Mouse (Mus musculus): ENCODE measurements around the gene Gria2.

Gria2 gene

DNA sequence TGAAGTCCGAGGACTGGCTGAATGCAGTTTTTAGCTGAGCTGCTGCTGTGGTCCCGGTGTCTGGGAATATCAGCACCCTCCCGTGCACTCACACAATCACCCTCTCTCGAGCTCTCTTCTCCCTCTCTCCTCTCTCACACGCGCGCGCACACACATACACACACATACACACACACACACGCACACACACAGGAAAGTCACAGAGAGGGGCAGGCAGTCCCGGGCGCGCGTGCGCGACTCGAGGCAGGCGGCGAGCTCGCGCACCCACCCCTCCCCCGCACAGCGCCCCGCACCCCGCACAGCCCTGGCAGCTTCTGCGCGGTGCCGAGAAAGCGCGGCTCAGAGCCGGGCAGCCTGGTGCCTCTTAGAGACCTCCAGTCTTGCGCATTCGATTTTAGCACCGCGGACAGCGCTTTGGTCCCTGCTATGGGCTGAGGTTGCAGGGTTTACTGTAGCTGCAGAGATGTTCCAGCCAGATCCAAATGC is at the start of gene Gria2:
TSS of gene Gria2 (minus strand) at position 240 of the 486 bp plus-strand sequence.
- DNase-seq (ENCODE audit: extremely low spot score) = peak; percentile 82

DNA sequence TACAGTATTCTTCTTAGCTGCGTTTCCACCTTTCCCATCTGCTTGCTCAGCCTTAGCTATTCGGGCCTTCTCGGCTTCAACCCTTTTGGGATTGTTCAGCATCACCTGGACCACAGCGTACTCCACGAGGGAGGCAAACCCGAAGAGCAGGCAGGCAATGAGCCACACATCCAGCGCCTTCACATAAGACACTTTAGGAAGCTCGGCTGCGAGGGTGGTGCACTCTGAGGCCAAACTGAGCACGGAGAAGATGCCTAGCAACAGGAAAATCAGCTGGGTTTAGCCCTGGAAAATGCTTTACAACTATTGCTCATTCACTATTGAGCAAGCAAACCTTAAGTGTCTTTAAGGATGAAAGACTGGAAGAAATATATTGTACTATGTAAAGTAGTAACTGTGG is 48.3 kb upstream of the Gria2 start:
- no peak for DNase-seq (ENCODE audit: extremely low spot score)

DNA sequence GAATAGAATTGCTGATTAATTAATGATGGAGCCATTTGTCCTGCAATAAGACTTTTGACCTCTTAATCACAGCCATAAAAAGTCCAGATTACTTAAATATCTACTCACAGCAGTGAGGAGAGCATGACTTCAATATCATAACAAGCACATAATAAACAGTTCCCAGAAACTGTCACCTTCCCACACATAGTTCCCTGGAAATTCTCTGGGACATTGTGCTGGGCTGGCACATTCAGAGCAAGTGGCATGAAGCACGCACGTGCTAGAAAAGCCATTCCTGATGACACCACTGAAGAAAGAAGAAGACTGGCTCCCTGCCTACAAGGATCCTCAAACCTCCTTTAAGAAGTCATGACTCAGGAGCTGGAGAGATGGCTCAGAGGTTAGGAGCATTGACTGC is 43.0 kb upstream of the Gria2 start:
- DNase-seq (ENCODE audit: extremely low spot score) = no peak

DNA sequence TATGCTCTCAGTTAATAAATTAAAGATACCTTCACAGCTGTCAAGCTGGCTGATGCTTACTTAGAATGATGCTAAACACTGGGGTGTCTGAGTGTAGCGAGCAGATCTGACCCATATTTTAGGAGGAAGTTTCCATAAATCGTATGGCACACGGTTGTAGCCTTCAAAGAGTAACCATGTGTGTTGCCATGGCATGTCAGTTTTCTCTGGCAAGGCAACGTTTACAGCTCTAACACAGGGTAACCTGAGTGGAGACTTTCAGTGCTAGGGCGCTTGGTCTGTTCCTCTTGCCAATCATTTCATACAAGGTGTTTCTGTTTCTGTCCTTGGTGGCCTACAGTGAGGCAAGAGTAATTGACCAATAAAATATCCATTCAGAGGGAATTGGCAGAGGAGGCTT is 37.2 kb upstream of the Gria2 start:
- DNase-seq (ENCODE audit: extremely low spot score) = no peak

DNA sequence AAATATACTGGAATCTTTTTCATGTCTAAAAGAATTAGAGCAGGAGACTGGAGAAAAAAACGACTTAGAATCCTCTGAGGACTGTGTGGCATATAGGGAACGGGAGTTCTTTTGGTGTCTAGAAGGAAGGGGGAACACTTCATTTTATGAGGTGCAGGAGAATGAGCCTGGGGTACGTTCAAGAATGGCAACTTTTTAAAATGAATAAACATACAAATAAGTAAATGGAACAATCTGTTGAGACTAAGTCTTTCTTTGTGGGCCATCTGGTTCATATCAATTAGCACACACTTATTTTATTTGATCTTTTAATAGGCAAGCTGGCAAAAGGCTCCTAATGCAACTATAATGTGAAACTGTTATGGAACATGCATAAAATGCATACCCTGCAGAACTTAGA is 34.9 kb upstream of the Gria2 start:
- DNase-seq (ENCODE audit: extremely low spot score) = no peak

DNA sequence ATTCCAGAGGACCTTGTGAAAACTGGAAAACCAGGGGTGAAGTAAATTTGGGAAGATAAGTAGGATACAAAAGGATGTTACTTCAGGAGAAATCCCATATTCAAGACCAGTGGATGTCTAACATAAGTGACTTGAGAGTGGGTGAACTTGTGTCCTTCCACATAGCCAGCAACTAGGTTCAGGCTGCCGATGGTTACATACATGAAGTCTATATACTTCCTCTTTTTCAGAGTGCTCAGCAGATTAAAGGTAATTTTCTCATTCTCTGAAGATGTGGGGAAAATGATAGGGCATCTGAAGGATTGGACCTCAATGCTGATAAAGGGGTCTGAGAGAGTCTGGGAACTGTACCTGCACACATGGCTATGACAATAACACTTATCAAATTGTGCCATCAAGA is 21.3 kb upstream of the Gria2 start:
- no peak for DNase-seq (ENCODE audit: extremely low spot score)

DNA sequence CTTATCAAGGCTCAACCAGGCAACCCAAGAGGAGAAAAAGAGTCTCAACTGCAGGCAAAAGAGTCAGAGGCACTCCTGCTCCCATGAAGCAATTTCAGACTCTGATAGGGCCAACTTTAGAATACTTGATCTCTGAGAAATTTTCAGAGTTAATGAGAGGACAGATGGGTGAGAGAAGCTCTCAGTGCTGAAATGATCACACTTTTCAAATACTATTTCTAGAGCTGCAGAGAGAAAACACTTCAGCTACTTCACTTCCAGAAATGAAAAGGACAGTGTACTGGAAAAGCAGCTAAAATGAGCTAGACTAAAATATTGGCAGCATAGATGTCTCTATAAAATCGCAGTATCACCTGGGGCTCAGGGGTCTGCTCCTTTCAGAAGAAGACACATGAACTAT is 16.0 kb upstream of the Gria2 start:
- no peak for DNase-seq (ENCODE audit: extremely low spot score)

DNA sequence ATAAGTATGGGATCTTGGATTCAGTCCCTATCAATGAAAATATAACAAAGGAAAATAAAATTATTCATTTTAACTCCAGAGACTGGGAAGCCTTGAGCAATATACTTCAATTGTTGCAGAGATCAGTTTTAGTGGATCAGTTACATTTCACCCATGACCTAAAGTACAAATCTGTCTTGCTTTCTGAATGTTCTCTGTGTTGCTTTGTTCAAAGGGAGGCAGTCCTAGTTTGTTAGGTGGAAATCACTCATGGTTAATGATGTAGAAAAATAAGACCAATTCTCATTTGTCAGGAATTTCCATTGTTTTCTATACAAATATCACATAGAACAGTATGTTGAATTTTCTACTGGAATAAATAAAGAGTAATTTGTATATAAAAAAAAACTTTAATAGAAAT is 11.1 kb upstream of the Gria2 start:
- DNase-seq (ENCODE audit: extremely low spot score) = no peak

DNA sequence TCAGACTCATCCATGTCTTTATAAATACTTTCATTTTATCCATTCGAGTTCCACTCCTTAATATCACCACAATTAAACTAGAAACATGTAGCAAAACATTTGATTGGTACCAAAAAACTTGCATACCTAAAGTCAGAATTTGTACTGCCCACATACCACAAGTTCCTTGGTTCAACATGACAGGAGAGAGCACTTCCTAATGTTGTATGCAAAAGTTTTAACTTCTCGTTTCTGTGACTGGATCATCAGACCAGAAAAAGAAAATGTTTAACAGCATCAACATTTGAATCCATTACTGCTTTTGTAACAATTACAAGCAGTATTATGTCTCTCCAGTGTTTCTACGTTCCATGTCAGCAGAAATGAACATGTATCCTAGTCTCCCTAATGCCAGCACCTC is 9.6 kb upstream of the Gria2 start:
- DNase-seq (ENCODE audit: extremely low spot score) = no peak

DNA sequence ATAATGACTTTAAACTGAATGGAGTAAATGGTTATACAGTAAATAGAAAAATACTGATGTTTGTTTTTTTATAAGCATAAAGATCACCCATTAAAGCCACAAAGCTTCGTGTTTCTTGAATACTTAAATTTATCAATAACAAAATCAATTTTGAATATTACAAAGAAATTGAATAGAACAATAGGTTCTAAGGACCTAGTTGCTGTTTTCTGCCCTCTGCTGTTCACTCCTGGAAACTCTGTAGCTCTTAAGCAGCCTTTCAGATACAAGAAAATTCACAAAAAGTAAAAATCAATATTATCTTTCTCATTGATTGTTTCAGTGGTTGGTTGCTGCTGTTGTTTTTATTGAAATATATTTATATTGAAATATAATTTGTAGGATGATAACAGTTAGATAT is 2.7 kb upstream of the Gria2 start:
- DNase-seq (ENCODE audit: extremely low spot score) = no peak

DNA sequence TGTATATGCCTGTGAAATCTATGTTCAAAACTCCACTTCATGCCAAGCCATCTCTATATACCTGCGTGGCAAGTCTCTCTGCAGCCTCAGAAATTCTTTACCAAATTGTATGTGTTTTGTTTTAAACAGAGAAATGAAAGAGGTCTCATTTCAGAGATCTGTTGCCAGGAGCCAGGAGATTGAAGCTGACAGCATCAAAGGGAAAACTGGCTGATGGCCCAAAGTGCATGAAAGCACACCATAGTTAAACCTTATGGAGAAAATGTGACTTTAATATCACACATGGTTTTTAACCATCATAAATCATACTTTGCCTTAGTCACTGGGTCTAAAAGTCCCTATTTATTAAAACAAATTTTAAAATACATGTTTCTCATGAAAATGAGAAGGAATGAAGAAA is 1.2 kb upstream of the Gria2 start:
- DNase-seq (ENCODE audit: extremely low spot score) = no peak

DNA sequence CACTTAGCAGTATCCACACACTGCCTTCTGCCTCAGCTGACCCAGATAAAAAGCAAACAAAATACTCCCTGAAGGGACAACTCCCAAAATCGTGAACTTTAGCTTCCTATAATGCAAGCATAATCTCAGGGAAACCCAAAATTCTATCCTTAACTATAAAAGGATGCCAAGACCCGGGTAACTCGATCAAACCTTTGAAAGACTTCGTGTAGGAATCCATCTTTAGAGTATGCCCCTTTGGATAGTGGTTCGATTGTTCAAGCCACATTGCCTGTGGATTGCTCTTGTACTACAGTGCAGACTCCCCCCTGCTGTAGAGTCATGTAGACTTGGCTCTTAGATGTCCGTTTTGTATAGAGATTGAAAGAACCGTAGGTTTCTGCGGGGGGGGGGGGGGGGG is 576 bp upstream of the Gria2 start:
- no peak for DNase-seq (ENCODE audit: extremely low spot score)

DNA sequence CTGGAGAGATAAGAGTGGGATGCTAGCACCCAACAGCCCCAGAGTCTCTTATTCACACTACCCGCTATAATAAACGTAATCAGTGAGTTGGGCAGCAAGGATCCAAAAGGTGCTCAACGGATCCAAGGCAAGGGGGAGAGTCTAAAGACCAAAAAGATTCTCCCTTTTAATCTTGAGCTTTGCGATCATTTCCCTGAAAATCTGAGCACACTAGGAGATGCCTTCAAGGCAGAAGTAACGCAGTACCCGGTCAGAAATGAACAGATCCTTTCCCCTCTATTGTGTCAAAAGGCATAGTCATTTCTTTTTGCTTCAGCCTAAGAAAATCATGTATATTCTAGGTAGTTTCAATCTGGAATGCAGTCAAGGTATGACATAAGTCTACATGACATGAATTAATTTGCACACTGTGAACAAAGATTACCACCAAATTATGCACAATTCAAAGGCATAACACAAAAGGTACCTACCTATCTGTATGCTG is 766 bp downstream of the Gria2 start:
- no peak for DNase-seq (ENCODE audit: extremely low spot score)

DNA sequence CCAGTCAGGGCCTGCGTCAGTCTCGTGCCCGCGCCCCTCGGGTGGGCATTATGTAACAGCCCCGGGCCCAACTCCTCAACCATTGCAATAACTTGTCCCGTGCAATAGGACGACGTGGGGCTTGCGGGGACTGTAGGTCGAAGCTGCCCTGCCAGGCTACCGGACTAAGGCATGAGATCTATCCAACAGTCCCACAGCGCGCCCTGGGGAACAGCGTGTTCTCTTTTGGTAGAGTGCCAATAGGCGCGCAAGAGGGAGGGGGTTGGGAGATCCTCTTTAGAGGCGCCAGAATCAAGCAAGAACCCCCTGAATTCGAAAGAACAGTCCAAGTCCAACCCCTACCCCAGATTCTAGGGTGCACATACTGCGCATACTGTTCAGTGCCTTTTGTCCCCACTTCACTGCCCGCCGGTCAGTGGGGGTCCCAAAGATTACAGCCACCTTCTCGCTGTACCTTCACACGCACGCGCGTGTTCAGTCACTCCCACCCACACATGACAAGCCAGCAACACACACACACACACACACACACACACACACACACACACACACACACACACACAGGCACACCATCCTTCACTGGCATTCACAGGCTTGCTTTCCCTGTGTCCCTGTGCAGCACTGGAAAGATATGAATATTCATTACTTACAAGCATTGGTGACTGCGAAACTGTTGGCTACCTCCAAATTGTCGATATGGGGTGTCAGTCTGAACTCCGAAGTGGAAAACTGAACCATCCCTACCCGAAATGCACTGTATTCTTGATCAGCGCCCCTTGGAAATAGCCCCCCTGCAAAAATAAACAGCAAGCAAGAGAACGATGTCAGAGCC is 1.4 kb downstream of the Gria2 start:
- no peak for DNase-seq (ENCODE audit: extremely low spot score)

DNA sequence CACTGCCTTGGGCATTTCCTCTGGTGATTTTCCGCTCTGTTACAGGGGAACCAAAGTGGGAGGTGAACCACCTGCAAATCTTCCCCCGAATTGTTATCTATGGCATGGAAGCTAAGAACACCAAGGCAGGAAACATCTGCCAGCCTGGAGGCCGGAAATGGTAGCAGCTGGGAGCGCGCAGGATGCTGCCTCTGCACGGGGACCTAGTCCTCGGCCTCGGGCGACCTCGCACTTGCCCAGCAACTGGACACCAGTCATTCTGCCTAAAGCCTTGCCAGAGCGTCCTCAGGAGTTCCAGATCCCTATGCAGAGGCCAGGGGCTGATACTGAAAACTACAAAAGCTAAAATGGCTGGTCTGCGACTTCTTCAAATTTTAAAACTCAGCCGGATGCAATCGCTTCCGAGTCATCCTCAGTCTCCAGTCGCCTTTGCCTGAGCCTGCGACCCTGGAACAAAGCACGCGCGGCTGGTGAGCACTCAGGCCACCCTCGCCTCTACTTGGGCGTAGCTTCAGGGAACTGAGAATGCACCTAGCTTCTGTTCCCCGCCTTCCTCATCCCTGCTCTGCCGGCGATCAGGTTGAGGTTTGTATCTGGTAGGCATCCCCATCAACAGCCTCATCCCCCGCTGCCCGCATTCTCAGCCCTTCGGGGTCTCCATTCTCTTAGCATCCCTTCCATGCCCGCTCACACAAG is 2.2 kb downstream of the Gria2 start:
- peak; percentile 53 for DNase-seq (ENCODE audit: extremely low spot score)

DNA sequence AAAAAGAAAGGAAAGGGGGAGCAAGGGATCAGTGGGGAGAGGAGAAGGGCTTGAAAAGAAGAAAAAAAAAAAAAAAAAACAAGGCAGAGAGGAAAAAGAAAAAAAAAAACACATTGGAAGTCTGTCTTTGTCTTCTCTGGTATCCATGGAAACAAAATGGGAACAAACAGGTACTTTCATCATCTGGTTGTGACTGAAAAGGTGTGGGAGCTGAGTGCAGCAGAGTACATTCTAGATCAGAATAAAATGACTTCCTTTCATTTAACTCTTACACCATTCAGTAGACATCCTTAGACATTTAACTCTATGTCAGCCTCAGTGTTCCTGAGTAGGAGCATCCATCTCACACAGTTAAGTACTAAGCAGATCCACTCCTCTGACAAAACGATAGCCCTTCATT is 4.7 kb downstream of the Gria2 start:
- no peak for DNase-seq (ENCODE audit: extremely low spot score)

DNA sequence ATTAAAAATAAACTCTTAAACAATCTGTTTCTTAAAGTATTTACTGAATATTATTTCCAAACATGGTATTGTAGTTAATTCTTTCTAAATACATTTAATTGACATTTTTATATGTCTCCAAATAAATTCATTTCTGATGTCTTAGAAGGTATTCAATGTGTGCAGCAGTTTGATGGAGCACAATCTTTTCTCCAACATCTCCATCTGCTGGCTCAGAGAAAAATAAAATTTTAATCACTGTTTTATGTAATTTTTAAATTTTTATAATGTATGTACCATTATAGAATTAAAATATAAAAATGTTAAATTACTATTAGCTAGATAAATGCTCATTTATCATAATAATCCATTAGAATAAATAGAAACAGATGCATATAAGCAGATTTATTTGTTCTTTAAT is 5.9 kb downstream of the Gria2 start:
- DNase-seq (ENCODE audit: extremely low spot score) = no peak

DNA sequence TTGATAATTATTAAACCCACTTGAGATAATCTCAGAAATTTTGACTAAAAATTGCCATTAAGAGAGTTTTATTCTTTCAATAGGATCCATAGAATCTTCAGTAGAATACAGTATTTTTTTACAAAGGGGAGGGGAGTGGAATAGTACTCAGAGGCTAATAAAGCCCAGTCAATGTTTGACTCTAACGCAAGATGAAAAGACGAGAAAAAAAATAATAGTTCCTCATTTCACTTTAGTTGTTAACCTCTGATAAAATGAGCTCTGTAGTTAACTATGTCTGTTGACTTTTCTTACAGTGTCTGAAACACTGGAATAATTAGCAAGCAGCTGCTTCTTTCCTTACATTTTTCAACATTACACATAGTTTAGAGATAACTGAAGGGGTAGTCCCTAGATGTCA is 7.4 kb downstream of the Gria2 start:
- DNase-seq (ENCODE audit: extremely low spot score) = no peak

DNA sequence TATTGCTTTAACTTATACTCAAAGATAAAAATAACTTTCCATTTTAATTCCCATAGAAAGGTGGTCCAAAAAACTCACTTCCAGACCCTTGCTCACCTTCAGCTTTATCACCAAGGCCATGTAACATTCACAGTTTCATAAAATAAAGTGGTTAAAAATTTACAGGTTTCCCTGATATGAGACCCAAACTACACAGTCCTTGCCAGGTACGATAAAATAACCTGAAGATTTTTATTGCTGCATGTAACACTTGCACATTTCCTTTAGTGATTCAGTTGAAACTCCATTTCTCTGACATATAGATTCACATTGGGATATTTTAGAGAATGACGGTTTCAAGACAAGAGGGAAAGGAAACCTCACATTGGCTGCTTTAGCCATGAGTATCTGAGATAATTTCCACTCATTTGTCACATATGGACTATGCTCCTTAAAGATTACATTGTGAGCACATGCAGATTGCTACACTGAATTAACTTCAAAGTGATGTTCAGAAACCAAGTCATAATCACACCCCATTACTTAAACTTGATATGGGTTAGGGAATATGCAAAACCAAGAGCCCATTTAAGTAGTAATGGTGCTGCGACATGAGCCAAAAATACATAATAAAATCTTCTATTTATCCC is 15.4 kb downstream of the Gria2 start:
- DNase-seq (ENCODE audit: extremely low spot score) = no peak

DNA sequence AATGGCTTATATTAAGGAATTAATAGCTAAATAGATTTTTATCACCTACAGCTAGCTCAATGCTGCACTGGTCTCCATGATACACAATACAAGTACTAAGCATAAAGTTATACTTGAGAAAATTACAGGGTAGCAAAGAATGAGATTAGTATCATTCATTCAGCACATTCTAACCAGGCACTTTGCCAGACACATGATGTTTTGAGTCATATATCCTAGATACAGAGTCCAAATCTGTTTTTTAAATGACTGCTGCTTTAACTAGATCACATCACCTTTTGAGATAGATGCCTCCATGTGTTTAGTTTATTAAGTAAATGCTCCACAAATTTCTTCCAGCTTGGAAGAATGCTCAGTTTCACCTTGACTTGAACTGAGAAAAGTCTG is 21.5 kb downstream of the Gria2 start:
- DNase-seq (ENCODE audit: extremely low spot score) = no peak

DNA sequence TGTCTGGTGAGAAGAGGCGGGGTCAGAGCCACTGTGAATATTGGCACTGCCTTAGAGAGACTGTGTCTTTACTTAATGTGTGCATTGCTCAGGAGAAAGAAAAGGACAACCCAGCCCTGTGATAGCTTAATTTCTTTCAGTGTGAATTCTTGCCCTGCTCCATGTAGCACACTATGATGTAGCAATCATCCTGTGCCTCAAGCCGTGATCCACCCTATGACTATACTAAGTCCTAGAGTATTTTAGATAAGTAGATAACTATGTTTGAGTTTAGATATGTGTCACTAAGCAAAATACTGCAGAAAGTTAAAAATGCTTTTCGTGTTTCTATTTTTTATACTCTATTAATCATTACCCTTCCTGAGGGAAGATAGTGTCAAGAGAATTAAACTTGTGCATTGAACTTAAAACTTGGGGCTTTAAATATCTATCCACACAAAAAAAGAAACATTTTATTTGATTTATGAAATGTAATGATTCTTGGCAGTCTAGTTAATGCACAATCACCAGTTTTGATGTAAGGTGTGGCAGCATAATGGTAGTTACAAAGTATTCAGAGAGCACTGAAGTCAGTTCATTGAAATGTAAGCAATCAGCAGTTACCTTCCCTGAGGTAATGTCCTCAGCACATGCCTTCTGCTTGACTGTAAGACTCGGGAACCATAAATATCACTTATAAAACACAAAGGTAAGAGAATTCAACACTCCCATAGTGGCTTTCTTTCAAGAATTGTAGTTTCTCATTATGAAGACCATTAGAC is 22.1 kb downstream of the Gria2 start:
- no peak for DNase-seq (ENCODE audit: extremely low spot score)

DNA sequence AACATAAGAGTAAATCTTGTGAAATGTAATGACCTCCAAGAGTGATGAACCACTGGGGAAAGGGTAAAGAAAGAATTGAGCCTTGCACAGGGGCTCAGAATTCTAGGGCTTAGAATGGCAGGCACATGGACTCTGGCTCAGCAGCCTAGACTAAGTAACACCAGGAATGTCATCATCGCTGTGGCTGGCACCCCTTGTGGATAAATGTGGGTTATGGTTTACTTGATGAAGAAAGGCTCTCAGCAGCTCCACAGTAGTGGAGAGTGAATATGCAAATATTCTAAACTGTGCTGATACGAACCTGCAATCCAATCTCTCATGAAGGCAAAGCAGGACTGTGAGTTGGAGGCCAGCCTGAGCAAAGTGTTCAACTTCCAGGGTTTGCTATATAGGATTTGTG is 26.0 kb downstream of the Gria2 start:
- DNase-seq (ENCODE audit: extremely low spot score) = no peak

Measured in embryo, embryonic 9.5 days (tissue).